Comparison of ENCODE assay signal across 8 mouse cellular contexts in genomic region chr15:96287369-96287975, GRCm38 (mm10). TPM values are rescaled to one million over a fixed set of nuclear protein-coding genes. Genes with fewer than 3 reads are reported as not detected.
A peak's percentile ranks its signal among the peaks of the same experiment; 100 is the strongest.
DNase-seq lines count a peak whose midpoint lies in the region; ATAC-seq and TF ChIP-seq lines count a peak whose summit lies in the region.

Arid2 (plus strand) TSS chr15:96287518.

- 0 out of 2 replicates have a peak, but pooled peaks have one; percentile 22 for TF ChIP-seq POLR2A in heart, adult 2 months (IDR thresholded peaks at IDR 0.05; ENCODE audit: insufficient read depth, low read depth, low read length)
- TF ChIP-seq POLR2A in kidney, adult 2 months (IDR thresholded peaks at IDR 0.05; ENCODE audit: low read depth, low read length), result no peak

- peak within 1 kb of the TSS; percentile 81 for H3K4me2 ChIP-seq in embryonic facial prominence, embryonic 12.5 days (replicated peaks)
- H3K4me2 ChIP-seq in midbrain, postnatal 0 days (ENCODE audit: low read depth, low read length, poor library complexity, severe bottlenecking), result peak within 1 kb of the TSS; percentile 85

- H3K27ac ChIP-seq in embryonic facial prominence, embryonic 12.5 days, result peak within 1 kb of the TSS; percentile 100
- peak within 1 kb of the TSS; percentile 98 for H3K27ac ChIP-seq in heart, adult 2 months
- H3K27ac ChIP-seq in kidney, adult 2 months (ENCODE audit: insufficient read depth, low read depth, low read length), result peak within 1 kb of the TSS; percentile 100
- peak within 1 kb of the TSS; percentile 99 for H3K27ac ChIP-seq in midbrain, postnatal 0 days (ENCODE audit: low read depth, low read length)

- peaks cover 22% of the 10 kb centered on the region for H3K4me1 ChIP-seq in embryonic facial prominence, embryonic 12.5 days
- H3K4me1 ChIP-seq in heart, adult 2 months (ENCODE audit: control insufficient read depth, insufficient read depth, low read length), result peaks cover 7% of the 10 kb centered on the region
- peaks cover 7% of the 10 kb centered on the region; the same call in 1 of the 2 replicates for H3K4me1 ChIP-seq in kidney, adult 2 months (ENCODE audit: control insufficient read depth, insufficient read depth, low read length)
- H3K4me1 ChIP-seq in midbrain, postnatal 0 days (ENCODE audit: insufficient read depth, low read length), result peaks cover 2% of the 10 kb centered on the region; the same call in 1 of the 2 replicates

- intact Hi-C loops in heart, adult 2 months (cut with DNase I), result loop anchor here (5.0 to 10.0 kb wide), 2 partner anchors 410 to 493 kb away; partner anchors contain the start of genes Ano6 and Slc38a2

- peak within 1 kb of the TSS; percentile 99 for H3K9ac ChIP-seq in embryonic facial prominence, embryonic 12.5 days
- peak within 1 kb of the TSS; percentile 89 for H3K9ac ChIP-seq in heart, adult 2 months (ENCODE audit: low read depth, low read length)
- H3K9ac ChIP-seq in midbrain, postnatal 0 days (replicated peaks; ENCODE audit: low read length, poor library complexity, severe bottlenecking), result peak within 1 kb of the TSS; percentile 97

- 0 out of 2 replicates have a peak, but pooled peaks have one; percentile 0 for ATAC-seq in embryonic facial prominence, embryonic 12.5 days (ENCODE audit: insufficient number of reproducible peaks, insufficient read depth, low FRiP score, low TSS enrichment)
- peak; percentile 27; the same call in 1 of the 2 replicates for ATAC-seq in midbrain, postnatal 0 days (ENCODE audit: low FRiP score)

- no peak for TF ChIP-seq CTCF in heart, adult 2 months (IDR thresholded peaks at IDR 0.05)
- no peak for TF ChIP-seq CTCF in kidney, adult 2 months (conservative IDR thresholded peaks at IDR 0.05; ENCODE audit: insufficient read depth, insufficient read length, low read depth, low read length)
- no peak for TF ChIP-seq CTCF in midbrain, postnatal 0 days (IDR thresholded peaks at IDR 0.05)

- peak; percentile 56 for DNase-seq in layer of hippocampus, adult 11-12 months (ENCODE audit: low spot score)
- DNase-seq in layer of hippocampus, adult 9-10 months (ENCODE audit: low spot score), result no peak
- DNase-seq in heart, adult 2 months, result peak; percentile 85 to 86
- peak; percentile 74 for DNase-seq in kidney, adult 2 months
- peak; percentile 83 for DNase-seq in liver
- peak; percentile 66 for DNase-seq in midbrain, postnatal 0 days (ENCODE audit: low spot score)
- peak; percentile 66 for DNase-seq in splenic B cell, adult 2 months (ENCODE audit: low read depth, low spot score)

- WGBS in embryonic facial prominence, embryonic 12.5 days, result under 1% methylated on average over 41 of the region's 67 CpGs
- 1% methylated on average over 59 of the region's 67 CpGs for WGBS in heart, adult 2 months
- under 1% methylated on average over 50 of the region's 67 CpGs for WGBS in kidney, adult 2 months
- WGBS in midbrain, postnatal 0 days, result under 1% methylated on average over 30 of the region's 67 CpGs

- peak within 1 kb of the TSS; percentile 88 for H3K4me3 ChIP-seq in embryonic facial prominence, embryonic 12.5 days
- H3K4me3 ChIP-seq in heart, adult 2 months, result peak within 1 kb of the TSS; percentile 92
- peak within 1 kb of the TSS; percentile 100 for H3K4me3 ChIP-seq in kidney, adult 2 months (ENCODE audit: insufficient read depth, low read depth, low read length)
- H3K4me3 ChIP-seq in midbrain, postnatal 0 days (ENCODE audit: low read depth, low read length), result peak within 1 kb of the TSS; percentile 91

- H3K9me3 ChIP-seq in embryonic facial prominence, embryonic 12.5 days, result no peaks in the 10 kb centered on the region
- no peaks in the 10 kb centered on the region for H3K9me3 ChIP-seq in midbrain, postnatal 0 days (ENCODE audit: low read length)

- TF ChIP-seq EP300 in heart, adult 2 months (IDR thresholded peaks at IDR 0.05; ENCODE audit: insufficient read depth, low read depth, low read length), result no peak

- H3K27me3 ChIP-seq in embryonic facial prominence, embryonic 12.5 days, result no peaks in the 10 kb centered on the region
- H3K27me3 ChIP-seq in heart, adult 2 months (ENCODE audit: control insufficient read depth, insufficient read depth, low read length), result no peaks in the 10 kb centered on the region
- H3K27me3 ChIP-seq in kidney, adult 2 months (replicated peaks; ENCODE audit: control insufficient read depth, insufficient read depth, low read length), result no peaks in the 10 kb centered on the region
- no peaks in the 10 kb centered on the region for H3K27me3 ChIP-seq in midbrain, postnatal 0 days (ENCODE audit: insufficient read depth, low read length)
- no peaks in the 10 kb centered on the region for H3K27me3 ChIP-seq in splenic B cell, adult 2 months (ENCODE audit: control insufficient read depth, insufficient read depth, low read length, poor library complexity, severe bottlenecking)

- H3K79me2 ChIP-seq in heart, adult 2 months (replicated peaks; ENCODE audit: control insufficient read depth, insufficient read depth, low read length), result no peaks in the 10 kb centered on the region

- no peaks in the 10 kb centered on the region for H3K36me3 ChIP-seq in embryonic facial prominence, embryonic 12.5 days
- peaks cover 27% of the 10 kb centered on the region for H3K36me3 ChIP-seq in heart, adult 2 months (ENCODE audit: control insufficient read depth, insufficient read depth, low read length)
- no peaks in the 10 kb centered on the region for H3K36me3 ChIP-seq in kidney, adult 2 months (ENCODE audit: control insufficient read depth, insufficient read depth, low read length)
- H3K36me3 ChIP-seq in midbrain, postnatal 0 days (ENCODE audit: insufficient read depth, low read length), result no peaks in the 10 kb centered on the region
- no peaks in the 10 kb centered on the region for H3K36me3 ChIP-seq in splenic B cell, adult 2 months (ENCODE audit: control insufficient read depth, insufficient read depth, low read length, poor library complexity, severe bottlenecking)

RNA-seq across cellular contexts. Expression of gene Arid2, which starts in this region (rescaled TPM):
- polyA plus RNA-seq in embryonic facial prominence, embryonic 12.5 days (2016; fragmentation: Nextera tagmentation; extraction: Ambion mirVana), result 33.0 and 33.1 TPM in 2 replicates
- 10 to 100 TPM; 20.1 to 21.1 TPM for total RNA-seq in heart, adult 2 months (2021)
- 8.0 and 13.7 TPM in 2 replicates for polyA plus RNA-seq in heart, adult 2 months (2012; rRNA removed)
- 11.5 and 11.8 TPM in 2 replicates for polyA plus RNA-seq in kidney, adult 2 months (2012; rRNA removed)
- 40.8 and 55.6 TPM in 2 replicates for total RNA-seq in midbrain, postnatal 0 days (2014; rRNA removed)
- 9.5 and 11.2 TPM in 2 replicates for polyA plus RNA-seq in midbrain, postnatal 0 days (2015; fragmentation: Nextera tagmentation; extraction: Ambion mirVana)
